Mouse (Mus musculus) midbrain, embryonic 10.5 days (tissue): ENCODE measurements around the gene H2al1c. TPM values are rescaled to one million over a fixed set of nuclear protein-coding genes. Genes with fewer than 3 reads are reported as not detected.
"Not testable (repeated sequence)": the region's sequence is repeated elsewhere in the genome, so short reads cannot be mapped to it uniquely, and the experiment has no call there.

Experiments used
- DNase-seq: peaks from one replicate; pipeline ENCODE4 v3.0.0-alpha.2; 2017; ENCODE audit warnings: low spot score
- H3K27ac ChIP-seq: fragments of 300-500 bp; sonication (generic); replicated peaks from 2 replicates; pipeline ENCODE4 v1.5.1; 2016; ENCODE audit warnings: mild to moderate bottlenecking
- H3K27me3 ChIP-seq: fragments of 300-500 bp; sonication (generic); 2 replicates; pipeline ENCODE4 v1.6.1; 2016; ENCODE audit warnings: low read depth, mild to moderate bottlenecking; ENCODE audit not compliant: poor library complexity, severe bottlenecking
- H3K36me3 ChIP-seq: fragments of 300-500 bp; sonication (generic); 2 replicates; pipeline ENCODE4 v1.6.1; 2016; ENCODE audit warnings: mild to moderate bottlenecking, moderate library complexity
- H3K4me1 ChIP-seq: fragments of 300-500 bp; sonication (generic); 2 replicates; pipeline ENCODE4 v1.6.1; 2016
- H3K4me3 ChIP-seq: fragments of 300-500 bp; sonication (generic); 2 replicates; pipeline ENCODE4 v1.5.1; 2016; ENCODE audit warnings: mild to moderate bottlenecking, moderate library complexity
- H3K9me3 ChIP-seq: fragments of 300-500 bp; sonication (generic); replicated peaks from 2 replicates; pipeline ENCODE4 v1.6.1; 2016; ENCODE audit warnings: mild to moderate bottlenecking
- WGBS: fragments of 180-500 bp; shearing (Covaris S2); methylation state at CpG from one replicate; pipeline ENCODE4 v1.1.7; 2016; 5-methylcytosine and 5-hydroxymethylcytosine counted together
- polyA plus RNA-seq: library from polyadenylated mRNA; unstranded; fragments of >200 nt; fragmentation: Nextera tagmentation; extraction: Ambion mirVana; gene quantifications from 2 replicates; pipeline ENCODE4 v1.2.1, GENCODE M21; 2016

H2al1c gene
- polyA plus RNA-seq: not detected in 2 replicates

DNA sequence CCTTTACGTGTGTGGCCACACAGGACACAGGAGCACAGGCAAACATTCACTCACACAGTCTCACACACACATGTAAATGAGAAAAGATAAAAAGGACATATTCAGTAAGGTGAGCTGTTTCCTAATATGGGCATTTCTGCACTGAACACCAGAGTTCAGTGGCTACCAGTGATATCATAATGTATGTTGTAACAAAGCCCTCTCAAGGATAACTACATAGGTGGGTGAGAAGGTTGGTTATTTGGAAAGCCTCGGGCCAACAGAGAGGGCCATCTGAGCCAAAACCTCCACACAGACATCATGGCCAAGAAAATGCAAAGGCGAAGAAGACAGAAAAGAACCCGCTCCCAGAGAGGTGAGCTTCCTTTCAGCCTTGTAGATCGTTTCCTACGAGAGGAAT is at the start of gene H2al1c:
Gene H2al1c, plus strand, starts transcription at position 301 of the 400 bp plus-strand sequence.
- H3K4me3 ChIP-seq, H3K27ac ChIP-seq, H3K27me3 ChIP-seq, DNase-seq, H3K36me3 ChIP-seq, H3K9me3 ChIP-seq, H3K4me1 ChIP-seq: not testable (repeated sequence)
- 87% methylated on average over 3 of the region's 6 CpGs for WGBS

DNA sequence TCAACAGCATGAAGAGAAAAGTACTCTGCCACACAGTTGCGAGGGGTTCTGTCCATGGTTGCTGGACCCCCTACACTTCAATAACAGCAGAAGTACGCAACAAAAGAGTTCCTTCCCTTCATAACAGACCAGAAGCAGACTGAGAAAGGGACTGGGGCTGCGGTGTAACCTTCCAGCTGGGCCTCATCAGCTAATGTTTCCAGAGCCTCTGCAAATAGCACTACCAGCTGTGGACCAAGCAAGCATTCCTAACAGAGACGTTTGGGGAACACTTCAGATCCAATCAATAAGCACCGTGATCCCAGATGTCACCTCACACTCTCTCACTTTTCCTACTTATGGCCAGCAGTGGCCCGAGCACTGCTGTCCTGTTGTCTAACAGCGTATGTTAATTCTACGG is 40.5 kb upstream of the H2al1c start:
- Histone ChIP-seq H3K36me3 (no peaks in the 10 kb centered on the region), H3K4me3 (no peak overlapping the region), H3K9me3 (no peaks in the 10 kb centered on the region), H3K27me3 (peaks cover 85% of the 10 kb centered on the region), H3K4me1 (no peaks in the 10 kb centered on the region), H3K27ac (no peak overlapping the region)
- 80% methylated on average over 8 of the region's 8 CpGs for WGBS
- no peak for DNase-seq

DNA sequence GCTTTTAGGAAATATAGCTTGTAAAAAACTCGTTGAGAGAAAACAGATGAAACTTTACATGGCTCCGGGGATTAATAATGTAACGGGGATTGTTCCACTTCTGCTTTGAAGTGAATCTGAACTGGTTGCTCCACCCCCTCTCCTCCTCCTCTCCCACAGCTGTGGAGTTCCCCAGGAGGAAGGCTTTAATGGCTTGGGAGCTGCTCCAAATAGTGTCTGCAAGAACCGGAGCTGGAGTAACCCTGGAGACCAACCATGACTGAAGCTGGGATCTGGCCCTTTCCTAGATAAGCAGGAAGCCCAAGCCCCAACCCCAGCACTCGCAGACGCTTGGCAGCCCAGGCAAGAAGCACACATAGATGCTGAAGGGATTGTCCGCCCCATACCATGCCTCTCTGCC is 37.7 kb upstream of the H2al1c start:
- no peak for DNase-seq
- H3K27me3 ChIP-seq: peaks cover 91% of the 10 kb centered on the region
- no peaks in the 10 kb centered on the region for H3K4me1 ChIP-seq
- no peak overlapping the region for H3K4me3 ChIP-seq
- H3K9me3 ChIP-seq: no peaks in the 10 kb centered on the region
- H3K36me3 ChIP-seq: no peaks in the 10 kb centered on the region
- H3K27ac ChIP-seq: no peak overlapping the region
- WGBS: 72% methylated on average over 7 of the region's 7 CpGs

DNA sequence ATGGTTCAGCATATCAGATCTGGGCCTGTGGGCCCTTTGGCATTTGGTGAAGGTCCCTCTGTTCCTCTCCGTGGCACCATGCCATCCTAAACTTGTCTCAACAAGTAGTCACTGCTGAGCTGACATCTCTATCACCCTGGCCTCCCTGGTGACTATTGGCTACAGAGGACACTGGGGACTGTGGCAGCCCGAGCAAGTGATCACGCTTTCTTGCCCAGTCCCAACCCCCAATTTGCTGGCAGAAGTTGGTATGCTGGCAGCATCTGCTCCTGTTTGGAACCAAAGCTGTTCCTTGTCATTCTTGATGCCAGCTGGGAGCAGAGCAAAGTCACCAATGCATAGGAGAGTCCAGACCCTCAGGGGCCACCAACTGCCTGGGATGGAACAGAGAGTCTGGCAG is 36.4 kb upstream of the H2al1c start:
- WGBS: 81% methylated on average over 3 of the region's 3 CpGs
- H3K4me3 ChIP-seq: no peak overlapping the region
- no peaks in the 10 kb centered on the region for H3K9me3 ChIP-seq
- no peak for DNase-seq
- no peaks in the 10 kb centered on the region for H3K4me1 ChIP-seq
- H3K27ac ChIP-seq: no peak overlapping the region
- no peaks in the 10 kb centered on the region for H3K36me3 ChIP-seq
- H3K27me3 ChIP-seq: peaks cover 97% of the 10 kb centered on the region

DNA sequence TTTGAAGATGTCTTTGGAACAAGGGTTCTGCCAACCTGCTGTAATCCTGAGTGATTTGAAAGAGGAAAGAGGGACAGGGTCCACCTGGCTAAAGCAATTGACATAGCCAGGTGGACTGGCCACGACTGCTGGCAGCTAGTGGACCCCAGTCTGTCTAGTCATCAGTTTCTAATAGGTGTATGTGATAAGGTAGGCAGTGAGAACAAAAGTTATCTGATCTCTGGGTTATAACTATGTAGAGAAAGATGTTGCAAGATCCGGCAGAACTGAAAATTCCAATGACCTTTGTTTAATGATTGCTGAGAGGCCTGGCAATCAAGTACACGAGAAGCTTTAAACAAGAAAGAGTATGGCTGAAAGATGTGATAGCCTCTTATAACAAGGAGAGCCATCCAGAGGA is 32.3 kb upstream of the H2al1c start:
- DNase-seq: no peak
- H3K27me3 ChIP-seq: peaks cover 94% of the 10 kb centered on the region
- 88% methylated on average over 3 of the region's 3 CpGs for WGBS
- no peaks in the 10 kb centered on the region for H3K9me3 ChIP-seq
- no peak overlapping the region for H3K4me3 ChIP-seq
- H3K27ac ChIP-seq: no peak overlapping the region
- H3K36me3 ChIP-seq: no peaks in the 10 kb centered on the region
- H3K4me1 ChIP-seq: no peaks in the 10 kb centered on the region

DNA sequence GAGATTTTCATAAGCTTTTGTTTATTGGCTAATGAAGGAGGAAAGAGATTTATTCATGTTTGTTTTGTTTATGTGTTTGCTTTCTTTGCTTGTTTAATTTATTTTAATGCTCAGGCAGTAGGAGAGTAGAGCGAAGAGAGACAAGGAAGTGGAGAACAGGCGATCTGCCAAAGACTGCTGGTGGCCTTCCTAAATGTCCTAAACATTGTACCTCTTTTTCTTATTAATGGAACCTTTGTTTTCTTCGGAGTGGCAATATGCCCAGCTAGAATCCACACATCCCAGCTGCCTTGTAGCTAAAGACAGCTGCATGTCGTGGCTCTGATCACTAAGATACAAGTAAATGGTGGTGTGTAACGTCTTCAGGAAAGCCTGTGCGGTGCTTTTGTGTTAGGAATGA is 28.4 kb upstream of the H2al1c start:
- no peaks in the 10 kb centered on the region for H3K9me3 ChIP-seq
- H3K27me3 ChIP-seq: peaks cover 75% of the 10 kb centered on the region
- WGBS: 86% methylated on average over 6 of the region's 6 CpGs
- no peaks in the 10 kb centered on the region for H3K4me1 ChIP-seq
- no peaks in the 10 kb centered on the region for H3K36me3 ChIP-seq
- no peak overlapping the region for H3K4me3 ChIP-seq
- no peak overlapping the region for H3K27ac ChIP-seq
- DNase-seq: no peak

DNA sequence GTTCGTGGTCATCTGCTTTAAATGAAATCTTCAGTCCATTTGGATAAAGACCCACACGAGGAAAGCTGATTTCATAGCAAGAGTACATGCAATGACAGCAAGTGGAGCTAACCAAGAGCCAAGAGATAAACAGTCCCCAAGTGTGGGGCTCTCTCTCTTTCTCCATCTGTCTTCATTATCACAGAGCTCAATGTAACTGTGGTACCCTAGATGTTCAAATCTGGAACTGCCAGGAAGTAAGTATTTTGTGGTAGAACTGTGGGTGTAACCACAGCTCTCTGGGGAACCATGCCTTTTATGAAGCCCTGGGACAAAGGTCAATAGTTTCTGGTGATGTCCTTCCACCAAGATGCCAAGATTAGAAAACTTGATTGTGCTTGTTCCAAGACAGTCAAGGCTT is 24.7 kb upstream of the H2al1c start:
- no peak for DNase-seq
- H3K4me3 ChIP-seq: no peak overlapping the region
- no peaks in the 10 kb centered on the region for H3K4me1 ChIP-seq
- WGBS: 77% methylated on average over 2 of the region's 2 CpGs
- peaks cover 5% of the 10 kb centered on the region; the same call in 1 of the 2 replicates for H3K9me3 ChIP-seq
- H3K36me3 ChIP-seq: no peaks in the 10 kb centered on the region
- H3K27me3 ChIP-seq: peaks cover 50% of the 10 kb centered on the region
- H3K27ac ChIP-seq: no peak overlapping the region

DNA sequence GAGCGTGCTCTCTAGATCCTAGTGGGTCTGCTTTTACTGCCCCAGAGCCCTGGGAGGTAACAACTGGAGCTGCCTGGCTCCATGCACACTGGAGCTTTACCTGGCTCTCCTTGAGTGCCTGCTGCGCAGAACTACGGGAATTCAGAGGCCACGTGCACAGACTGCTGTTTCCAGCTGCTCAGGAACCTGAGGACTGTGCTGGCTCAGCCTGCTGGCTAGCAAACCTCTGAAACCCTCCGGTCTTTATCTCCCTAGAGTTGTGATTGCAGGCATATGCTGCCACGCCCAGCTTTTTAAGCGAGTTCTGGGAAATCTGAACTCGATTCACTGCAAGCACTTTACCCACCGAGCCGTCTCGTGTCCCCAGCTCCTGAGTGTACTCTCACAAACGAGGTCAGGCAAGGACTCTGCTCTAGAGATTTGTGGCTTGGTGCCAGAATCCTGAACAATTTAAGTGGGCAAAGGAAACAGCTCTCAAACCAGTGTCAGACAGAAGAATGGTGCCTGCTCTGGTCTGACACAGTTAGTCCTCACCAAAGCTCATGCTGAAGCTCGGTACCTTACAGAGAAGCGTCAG is 17.1 kb upstream of the H2al1c start:
- Histone ChIP-seq H3K4me1 (no peaks in the 10 kb centered on the region), H3K36me3 (no peaks in the 10 kb centered on the region), H3K9me3 (no peaks in the 10 kb centered on the region), H3K27me3 (peaks cover 65% of the 10 kb centered on the region), H3K27ac (no peak overlapping the region), H3K4me3 (no peak overlapping the region)
- 87% methylated on average over 14 of the region's 14 CpGs for WGBS
- no peak for DNase-seq

DNA sequence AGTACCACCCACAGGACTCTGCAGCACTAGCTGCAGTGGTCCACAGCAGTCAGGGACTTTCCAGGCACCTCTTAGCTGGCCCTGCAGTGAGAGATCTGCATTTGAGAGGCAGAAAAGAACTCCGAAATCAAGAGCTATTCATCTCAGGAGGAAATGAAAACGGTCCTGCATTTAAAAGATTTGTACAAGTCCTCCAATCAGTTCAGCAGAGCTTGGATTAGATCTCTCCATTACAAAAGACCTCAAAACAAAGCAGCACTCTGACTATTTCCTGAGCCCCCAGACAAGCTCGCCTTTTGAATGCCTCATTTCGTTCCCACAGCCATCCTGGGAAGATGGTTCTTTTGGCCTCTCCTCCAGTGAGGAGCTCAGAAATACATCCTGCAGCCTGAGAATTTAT is 16.2 kb upstream of the H2al1c start:
- DNase-seq: no peak
- no peak overlapping the region for H3K27ac ChIP-seq
- no peaks in the 10 kb centered on the region for H3K9me3 ChIP-seq
- peaks cover 72% of the 10 kb centered on the region for H3K27me3 ChIP-seq
- H3K4me1 ChIP-seq: no peaks in the 10 kb centered on the region
- H3K4me3 ChIP-seq: no peak overlapping the region
- no peaks in the 10 kb centered on the region for H3K36me3 ChIP-seq
- 52% methylated on average over 4 of the region's 4 CpGs for WGBS

DNA sequence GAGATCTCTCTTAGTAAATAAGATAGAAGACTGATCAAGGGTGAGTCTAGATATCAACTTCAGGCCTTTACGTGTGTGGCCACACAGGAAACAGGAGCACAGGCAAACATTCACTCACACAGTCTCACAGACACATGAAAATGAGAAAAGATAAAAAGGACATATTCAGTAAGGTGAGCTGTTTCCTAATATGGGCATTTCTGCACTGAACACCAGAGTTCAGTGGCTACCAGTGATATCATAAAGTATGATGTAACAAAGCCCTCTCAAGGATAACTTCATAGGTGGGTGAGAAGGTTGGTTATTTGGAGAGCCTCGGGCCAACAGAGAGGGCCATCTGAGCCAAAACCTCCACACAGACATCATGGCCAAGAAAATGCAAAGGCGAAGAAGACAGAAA is 6.5 kb upstream of the H2al1c start, which contains the start of gene H2al1a:
Gene H2al1a, plus strand, starts transcription at position 301 of the 400 bp plus-strand sequence.
- H3K4me3 ChIP-seq, H3K36me3 ChIP-seq, H3K4me1 ChIP-seq, H3K9me3 ChIP-seq, DNase-seq, H3K27ac ChIP-seq: not testable (repeated sequence)
- WGBS: no CpG with 5 or more reads among the region's 3 CpGs
- H3K27me3 ChIP-seq: peaks cover 24% of the 10 kb centered on the region

DNA sequence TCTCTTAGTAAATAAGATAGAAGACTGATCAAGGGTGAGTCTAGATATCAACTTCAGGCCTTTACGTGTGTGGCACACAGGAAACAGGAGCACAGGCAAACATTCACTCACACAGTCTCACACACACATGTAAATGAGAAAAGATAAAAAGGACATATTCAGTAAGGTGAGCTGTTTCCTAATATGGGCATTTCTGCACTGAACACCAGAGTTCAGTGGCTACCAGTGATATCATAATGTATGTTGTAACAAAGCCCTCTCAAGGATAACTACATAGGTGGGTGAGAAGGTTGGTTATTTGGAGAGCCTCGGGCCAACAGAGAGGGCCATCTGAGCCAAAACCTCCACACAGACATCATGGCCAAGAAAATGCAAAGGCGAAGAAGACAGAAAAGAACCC is 3.3 kb upstream of the H2al1c start, which contains the start of gene H2al1b:
Gene H2al1b, plus strand, starts transcription at position 301 of the 400 bp plus-strand sequence.
- DNase-seq, H3K4me1 ChIP-seq, H3K36me3 ChIP-seq, H3K27me3 ChIP-seq, H3K9me3 ChIP-seq, H3K4me3 ChIP-seq, H3K27ac ChIP-seq: not testable (repeated sequence)
- WGBS: 90% methylated on average over 1 of the region's 3 CpGs

DNA sequence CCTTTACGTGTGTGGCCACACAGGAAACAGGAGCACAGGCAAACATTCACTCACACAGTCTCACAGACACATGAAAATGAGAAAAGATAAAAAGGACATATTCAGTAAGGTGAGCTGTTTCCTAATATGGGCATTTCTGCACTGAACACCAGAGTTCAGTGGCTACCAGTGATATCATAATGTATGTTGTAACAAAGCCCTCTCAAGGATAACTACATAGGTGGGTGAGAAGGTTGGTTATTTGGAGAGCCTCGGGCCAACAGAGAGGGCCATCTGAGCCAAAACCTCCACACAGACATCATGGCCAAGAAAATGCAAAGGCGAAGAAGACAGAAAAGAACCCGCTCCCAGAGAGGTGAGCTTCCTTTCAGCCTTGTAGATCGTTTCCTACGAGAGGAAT is 3.1 kb downstream of the H2al1c start, which contains the start of gene H2al1d:
Gene H2al1d, plus strand, starts transcription at position 301 of the 400 bp plus-strand sequence.
- not testable (repeated sequence) for H3K4me1 ChIP-seq, H3K27me3 ChIP-seq, H3K9me3 ChIP-seq, H3K36me3 ChIP-seq, H3K4me3 ChIP-seq, DNase-seq, H3K27ac ChIP-seq
- WGBS: no CpG with 5 or more reads among the region's 6 CpGs

DNA sequence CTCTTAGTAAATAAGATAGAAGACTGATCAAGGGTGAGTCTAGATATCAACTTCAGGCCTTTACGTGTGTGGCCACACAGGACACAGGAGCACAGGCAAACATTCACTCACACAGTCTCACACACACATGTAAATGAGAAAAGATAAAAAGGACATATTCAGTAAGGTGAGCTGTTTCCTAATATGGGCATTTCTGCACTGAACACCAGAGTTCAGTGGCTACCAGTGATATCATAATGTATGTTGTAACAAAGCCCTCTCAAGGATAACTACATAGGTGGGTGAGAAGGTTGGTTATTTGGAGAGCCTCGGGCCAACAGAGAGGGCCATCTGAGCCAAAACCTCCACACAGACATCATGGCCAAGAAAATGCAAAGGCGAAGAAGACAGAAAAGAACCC is 6.2 kb downstream of the H2al1c start, which contains the start of gene H2al1e:
Gene H2al1e, plus strand, starts transcription at position 301 of the 400 bp plus-strand sequence.
- not testable (repeated sequence) for H3K36me3 ChIP-seq, H3K4me3 ChIP-seq, DNase-seq, H3K27me3 ChIP-seq, H3K4me1 ChIP-seq, H3K9me3 ChIP-seq, H3K27ac ChIP-seq
- no CpG with 5 or more reads among the region's 3 CpGs for WGBS

DNA sequence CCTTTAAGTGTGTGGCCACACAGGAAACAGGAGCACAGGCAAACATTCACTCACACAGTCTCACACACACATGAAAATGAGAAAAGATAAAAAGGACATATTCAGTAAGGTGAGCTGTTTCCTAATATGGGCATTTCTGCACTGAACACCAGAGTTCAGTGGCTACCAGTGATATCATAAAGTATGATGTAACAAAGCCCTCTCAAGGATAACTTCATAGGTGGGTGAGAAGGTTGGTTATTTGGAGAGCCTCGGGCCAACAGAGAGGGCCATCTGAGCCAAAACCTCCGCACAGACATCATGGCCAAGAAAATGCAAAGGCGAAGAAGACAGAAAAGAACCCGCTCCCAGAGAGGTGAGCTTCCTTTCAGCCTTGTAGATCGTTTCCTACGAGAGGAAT is 9.4 kb downstream of the H2al1c start, which contains the start of gene H2al1f:
Gene H2al1f, plus strand, starts transcription at position 301 of the 400 bp plus-strand sequence.
- not testable (repeated sequence) for H3K9me3 ChIP-seq, H3K36me3 ChIP-seq, H3K27ac ChIP-seq, DNase-seq, H3K4me1 ChIP-seq, H3K4me3 ChIP-seq, H3K27me3 ChIP-seq
- no CpG with 5 or more reads among the region's 6 CpGs for WGBS
